In genomic region chr9:67973451-67973850, GRCm38 (mm10) we compare ENCODE assay signal across 10 mouse cellular contexts.
A peak's percentile ranks its signal among the peaks of the same experiment; 100 is the strongest.
DNase-seq lines count a peak whose midpoint lies in the region; ATAC-seq and TF ChIP-seq lines count a peak whose summit lies in the region.
"Had no signal": no experiment of that assay in that cellular context is flagged by ENCODE, and none has a peak within 500 bp of the region (broad histone marks: within the 10 kb centered on the region; RNA-seq: fewer than 3 reads in every experiment).

No protein-coding gene starts in this region.

- ATAC-seq in kidney, embryonic 15.5 days (replicated peaks; ENCODE audit: low FRiP score): no peak
- no peak for ATAC-seq in Patski

- no peak overlapping the region for H3K4me2 ChIP-seq in kidney, embryonic 15.5 days
- H3K4me2 ChIP-seq: heart, embryonic 15.5 days had no signal

- POLR2A ChIA-PET in Patski (lab: Charles Lee): no interaction called here

- 42% methylated on average over 6 of the region's 6 CpGs for WGBS in kidney, embryonic 15.5 days

- H3K27ac ChIP-seq in kidney, embryonic 15.5 days: no peak overlapping the region
- H3K27ac ChIP-seq: heart, embryonic 15.5 days had no signal

- DNase-seq in adrenal gland, postnatal 10 days: peak; percentile 3
- no peak for DNase-seq in adrenal gland, postnatal 4 days (ENCODE audit: low spot score in 2 of 2)
- DNase-seq in kidney, postnatal 10 days: peak; percentile 17
- no peak for DNase-seq in Patski (ENCODE audit: low read depth, low spot score)
- DNase-seq in lung, postnatal 10 days: peak; percentile 18
- no peak for DNase-seq in layer of hippocampus, postnatal 36 days
- no peak for DNase-seq in thymus, adult 18-20 months

- in situ Hi-C loops in Patski (cut with MboI; ENCODE audit: low pct_unique_long_range_greater_than_20kb): loop anchor here (5.0 kb wide), 1 partner anchor 151 kb away; no protein-coding TSS in a partner anchor

- CTCF ChIA-PET in Patski (lab: Charles Lee): interaction anchor here (0.6 to 1.0 kb wide), 2 partner anchors 18 to 245 kb away, joined by 3 read pairs; no protein-coding TSS in a partner anchor

- no peak overlapping the region for H3K4me3 ChIP-seq in kidney, embryonic 15.5 days (replicated peaks)
- H3K4me3 ChIP-seq: heart, embryonic 15.5 days; myocyte had no signal

- H3K27me3 ChIP-seq in kidney, embryonic 15.5 days: no peaks in the 10 kb centered on the region
- H3K27me3 ChIP-seq in Patski: no peaks in the 10 kb centered on the region
- H3K27me3 ChIP-seq: heart, embryonic 15.5 days had no signal

- no peaks in the 10 kb centered on the region for H3K9me3 ChIP-seq in kidney, embryonic 15.5 days (replicated peaks)
- H3K9me3 ChIP-seq: heart, embryonic 15.5 days had no signal

- H3K4me1 ChIP-seq in kidney, embryonic 15.5 days: no peaks in the 10 kb centered on the region
- H3K4me1 ChIP-seq: heart, embryonic 15.5 days had no signal

- TF ChIP-seq CTCF in Patski (IDR thresholded peaks at IDR 0.05): peak; percentile 75

- no peak overlapping the region for H3K9ac ChIP-seq in kidney, embryonic 15.5 days
- H3K9ac ChIP-seq: heart, embryonic 15.5 days had no signal

- peaks cover 20% of the 10 kb centered on the region for H3K36me3 ChIP-seq in kidney, embryonic 15.5 days

Comparison
In these comparisons a context has a peak if more than half of its experiments do, and no peak if none do; other contexts are left out.
1. DNase-seq: peak in adrenal gland, postnatal 10 days (single experiment), kidney, postnatal 10 days (single experiment) and lung, postnatal 10 days (single experiment); none in adrenal gland, postnatal 4 days (0 of 2), Patski (single experiment), layer of hippocampus, postnatal 36 days (0 of 2) and thymus, adult 18-20 months (0 of 2).